Mouse (Mus musculus): ENCODE data around the gene Npcd. TPM values are rescaled to one million over a fixed set of nuclear protein-coding genes. Genes with fewer than 3 reads are reported as not detected.

Gene Npcd
- polyA plus RNA-seq, 1 experiment: not detected

GRCm38 (mm10) chr15:79767327-79767961, 66.6 kb downstream of the Npcd start:
- no peak for TF ChIP-seq GATA1 (IDR thresholded peaks at IDR 0.05; ENCODE audit: low read length)

GRCm38 (mm10) chr15:79766586-79767071, 67.4 kb downstream of the Npcd start:
- TF ChIP-seq GATA1 (IDR thresholded peaks at IDR 0.05; ENCODE audit: low read length): no peak

GRCm38 (mm10) chr15:79766168-79766567, 67.9 kb downstream of the Npcd start:
- no peak for TF ChIP-seq GATA1 (IDR thresholded peaks at IDR 0.05; ENCODE audit: low read length)

GRCm38 (mm10) chr15:79765361-79765760, 68.7 kb downstream of the Npcd start:
- no peak for TF ChIP-seq GATA1 (IDR thresholded peaks at IDR 0.05; ENCODE audit: low read length)

GRCm38 (mm10) chr15:79764539-79765267, 69.3 kb downstream of the Npcd start:
- no peak for TF ChIP-seq GATA1 (IDR thresholded peaks at IDR 0.05; ENCODE audit: low read length)

GRCm38 (mm10) chr15:79763601-79764246, 70.3 kb downstream of the Npcd start:
- no peak for TF ChIP-seq GATA1 (IDR thresholded peaks at IDR 0.05; ENCODE audit: low read length)

GRCm38 (mm10) chr15:79763001-79763400, 71.0 kb downstream of the Npcd start:
- no peak for TF ChIP-seq GATA1 (IDR thresholded peaks at IDR 0.05; ENCODE audit: low read length)

GRCm38 (mm10) chr15:79760956-79761355, 73.1 kb downstream of the Npcd start:
- no peak for TF ChIP-seq GATA1 (IDR thresholded peaks at IDR 0.05; ENCODE audit: low read length)

- no peak for TF ChIP-seq GATA1 (IDR thresholded peaks at IDR 0.05; ENCODE audit: low read length)
Measured at GRCm38 (mm10) chr15:79757118-79757517, 76.9 kb downstream of the Npcd start.

- no peak for TF ChIP-seq GATA1 (IDR thresholded peaks at IDR 0.05; ENCODE audit: low read length)
Measured at GRCm38 (mm10) chr15:79755977-79756625, 77.9 kb downstream of the Npcd start.

GRCm38 (mm10) chr15:79755176-79755575, 78.9 kb downstream of the Npcd start:
- no peak for TF ChIP-seq GATA1 (IDR thresholded peaks at IDR 0.05; ENCODE audit: low read length)

- TF ChIP-seq GATA1 (IDR thresholded peaks at IDR 0.05; ENCODE audit: low read length): no peak
Measured at GRCm38 (mm10) chr15:79753873-79754272, 80.2 kb downstream of the Npcd start.

GRCm38 (mm10) chr15:79753420-79753752, 80.7 kb downstream of the Npcd start:
- TF ChIP-seq GATA1 (IDR thresholded peaks at IDR 0.05; ENCODE audit: low read length): no peak

- TF ChIP-seq GATA1 (IDR thresholded peaks at IDR 0.05; ENCODE audit: low read length): no peak
Measured at GRCm38 (mm10) chr15:79752742-79753419, 81.2 kb downstream of the Npcd start.

- TF ChIP-seq GATA1 (IDR thresholded peaks at IDR 0.05; ENCODE audit: low read length): no peak
Measured at GRCm38 (mm10) chr15:79751772-79752171, 82.3 kb downstream of the Npcd start.

Data from G1E-ER4 (cell line).